Mouse (Mus musculus) embryonic fibroblast, embryonic 13.5 days (primary cell): ENCODE results near the gene H2-M5.

Experiments
- CTCF ChIP-seq: IDR thresholded peaks from 2 replicates; pipeline ENCODE4 v1.5.1; 2011; ENCODE audit warnings: mild to moderate bottlenecking, control low read depth, low read length, moderate library complexity, borderline replicate concordance; ENCODE audit not compliant: insufficient read depth
- POLR2A ChIP-seq: IDR thresholded peaks from 2 replicates; pipeline ENCODE4 v1.6.1; 2011; ENCODE audit warnings: low read depth, mild to moderate bottlenecking, control low read depth, low read length, moderate library complexity

- TF ChIP-seq CTCF (no peak), POLR2A (peak; percentile 75)
Measured at GRCm38 (mm10) chr17:36957999-36958743, 31.2 kb downstream of the H2-M5 start, which contains the start of the genes Znrd1 and Znrd1as.
